Mouse (Mus musculus): ENCODE results near the gene Celsr2.

DNA sequence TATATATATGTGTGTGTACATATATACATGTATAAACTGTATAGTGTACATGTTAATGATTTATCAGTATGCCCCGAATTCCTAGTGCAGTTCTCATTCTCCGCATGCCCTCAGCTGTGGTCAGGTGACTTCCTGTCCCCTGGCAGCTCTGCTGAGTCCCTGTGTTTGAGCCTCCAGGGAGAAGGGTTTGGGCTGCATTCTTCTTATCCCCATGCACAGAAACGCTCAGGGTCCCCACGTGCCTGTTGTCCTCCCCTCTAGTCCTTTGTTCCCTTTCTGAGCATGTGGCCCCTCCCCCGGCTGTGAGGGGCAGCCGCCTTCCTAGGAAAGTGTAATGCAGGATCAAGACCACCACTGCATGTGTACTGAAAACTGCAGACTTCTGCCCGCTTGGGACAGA lies 54.5 kb downstream of the Celsr2 start:
- TF ChIP-seq HCFC1 (IDR thresholded peaks at IDR 0.05; ENCODE audit: borderline replicate concordance, insufficient read depth, low read length) = no peak
- TF ChIP-seq MAFK (IDR thresholded peaks at IDR 0.05; ENCODE audit: insufficient read depth, low read depth, low read length) = no peak
- no peak for TF ChIP-seq CHD2 (IDR thresholded peaks at IDR 0.05; ENCODE audit: low read depth, low read length)
- TF ChIP-seq ZC3H11A (IDR thresholded peaks at IDR 0.05; ENCODE audit: borderline replicate concordance, low read depth, low read length) = no peak
- no peak for TF ChIP-seq ZNF384 (IDR thresholded peaks at IDR 0.05; ENCODE audit: low read depth, low read length)
